Mouse (Mus musculus) right cerebral cortex, postnatal 36 days (tissue): ENCODE measurements around the gene Tmem115.
A peak's percentile ranks its signal among the peaks of the same experiment; 100 is the strongest.

ENCODE experiments used
- DNase-seq, 2 experiments: peaks; one replicate each; pipeline ENCODE4 v3.0.0; 2022; ENCODE audit warnings: low spot score in 2 of 2, mixed read lengths in 1 of 2

The Tmem115 gene

GRCm38 (mm10) chr9:107533791-107534407 is at the start of gene Tmem115:
Tmem115 (plus strand) TSS chr9:107533945.
- DNase-seq: peak; percentile 93 to 97

- DNase-seq: peak; percentile 25 to 47
These were observed 49.4 kb upstream of the Tmem115 start for GRCm38 (mm10) chr9:107484302-107484701.

GRCm38 (mm10) chr9:107484766-107485165 is 49.0 kb upstream of the Tmem115 start:
- DNase-seq: no peak

GRCm38 (mm10) chr9:107486086-107486485 is 47.7 kb upstream of the Tmem115 start:
- DNase-seq: no peak

GRCm38 (mm10) chr9:107486507-107487225 is 47.1 kb upstream of the Tmem115 start:
- DNase-seq: no peak

- DNase-seq: no peak
These were observed 43.6 kb upstream of the Tmem115 start for GRCm38 (mm10) chr9:107490146-107490545.

- DNase-seq: no peak
These were observed 43.1 kb upstream of the Tmem115 start for GRCm38 (mm10) chr9:107490625-107491024.

- no peak for DNase-seq
These were observed 40.2 kb upstream of the Tmem115 start for GRCm38 (mm10) chr9:107493511-107493910.

- no peak for DNase-seq
These were observed 39.5 kb upstream of the Tmem115 start for GRCm38 (mm10) chr9:107494238-107494637.

GRCm38 (mm10) chr9:107496359-107496758 is 37.4 kb upstream of the Tmem115 start:
- DNase-seq: no peak

GRCm38 (mm10) chr9:107500708-107501286 is 32.9 kb upstream of the Tmem115 start:
- DNase-seq: no peak

GRCm38 (mm10) chr9:107502131-107502846 is 31.5 kb upstream of the Tmem115 start:
- DNase-seq: no peak

- no peak for DNase-seq
These were observed 28.8 kb upstream of the Tmem115 start for GRCm38 (mm10) chr9:107504662-107505537.

GRCm38 (mm10) chr9:107508266-107508665 is 25.5 kb upstream of the Tmem115 start:
- peak; percentile 59 to 64 for DNase-seq

- DNase-seq: no peak
These were observed 23.2 kb upstream of the Tmem115 start for GRCm38 (mm10) chr9:107510384-107511100.

GRCm38 (mm10) chr9:107511436-107511835 is 22.3 kb upstream of the Tmem115 start:
- no peak for DNase-seq

- no peak for DNase-seq
These were observed 21.4 kb upstream of the Tmem115 start for GRCm38 (mm10) chr9:107512326-107512725.

GRCm38 (mm10) chr9:107514303-107514955 is 19.3 kb upstream of the Tmem115 start:
- DNase-seq: peak; percentile 55 to 65

- DNase-seq: no peak
These were observed 13.4 kb upstream of the Tmem115 start for GRCm38 (mm10) chr9:107520331-107520730.

GRCm38 (mm10) chr9:107521190-107521589 is 12.6 kb upstream of the Tmem115 start:
- DNase-seq: no peak
